Mouse (Mus musculus) heart, embryonic 15.5 days (tissue): ENCODE results near the gene Parp6. TPM values are rescaled to one million over a fixed set of nuclear protein-coding genes. Genes with fewer than 3 reads are reported as not detected.

Experiments
- ATAC-seq: fragments of 200-750 bp; cut with Nextera tagmentation; replicated peaks from 2 replicates; pipeline ENCODE4 v1.8.0; 2017; ENCODE audit warnings: low read depth, moderate TSS enrichment; ENCODE audit not compliant: insufficient number of reproducible peaks, insufficient read depth, low FRiP score
- H3K27ac ChIP-seq: fragments of 300-500 bp; sonication (generic); 2 replicates; pipeline ENCODE4 v1.5.1; 2015; ENCODE audit warnings: mild to moderate bottlenecking, inconsistent platforms
- H3K27me3 ChIP-seq: fragments of 300-500 bp; sonication (generic); 2 replicates; pipeline ENCODE4 v1.6.1; 2015; ENCODE audit warnings: inconsistent platforms
- H3K36me3 ChIP-seq: fragments of 300-500 bp; sonication (generic); 2 replicates; pipeline ENCODE4 v1.6.1; 2015; ENCODE audit warnings: mild to moderate bottlenecking, inconsistent platforms
- H3K4me1 ChIP-seq: fragments of 300-500 bp; sonication (generic); replicated peaks from 2 replicates; pipeline ENCODE4 v1.6.1; 2015; ENCODE audit warnings: inconsistent platforms
- H3K4me2 ChIP-seq: fragments of 300-500 bp; sonication (generic); 2 replicates; pipeline ENCODE4 v1.6.1; 2015; ENCODE audit warnings: inconsistent platforms, mild to moderate bottlenecking, moderate library complexity
- H3K4me3 ChIP-seq: fragments of 300-500 bp; sonication (generic); 2 replicates; pipeline ENCODE4 v1.5.1; 2015; ENCODE audit warnings: mild to moderate bottlenecking, inconsistent platforms
- H3K9ac ChIP-seq: fragments of 300-500 bp; sonication (generic); 2 replicates; pipeline ENCODE4 v1.6.1; 2015; ENCODE audit warnings: mild to moderate bottlenecking, inconsistent platforms
- H3K9me3 ChIP-seq: fragments of 300-500 bp; sonication (generic); replicated peaks from 2 replicates; pipeline ENCODE4 v1.6.1; 2016; ENCODE audit warnings: inconsistent platforms
- WGBS: fragments of 180-500 bp; shearing (Covaris S2); methylation state at CpG from one replicate; pipeline ENCODE4 v1.1.7; 2015; ENCODE audit warnings: mixed read lengths; 5-methylcytosine and 5-hydroxymethylcytosine counted together
- polyA plus RNA-seq: library from polyadenylated mRNA; unstranded; fragments of >200 nt; fragmentation: Nextera tagmentation; extraction: Ambion mirVana; gene quantifications from 2 replicates; pipeline ENCODE4 v1.2.1, GENCODE M21; 2015

Gene Parp6
- polyA plus RNA-seq, 1 experiment from 2014 or later = 14.0 TPM

- no peak for ATAC-seq
- Histone ChIP-seq H3K27me3 (peaks cover 42% of the 10 kb centered on the region), H3K36me3 (no peaks in the 10 kb centered on the region), H3K4me2 (no peak overlapping the region), H3K9ac (no peak overlapping the region), H3K9me3 (no peaks in the 10 kb centered on the region), H3K4me3 (no peak overlapping the region), H3K4me1 (no peaks in the 10 kb centered on the region), H3K27ac (no peak overlapping the region)
- WGBS = 48% methylated on average over 6 of the region's 6 CpGs
These were observed 11.1 kb upstream of the Parp6 start for GRCm38 (mm10) chr9:59605967-59606366.

GRCm38 (mm10) chr9:59610950-59611349, 6.1 kb upstream of the Parp6 start:
- WGBS = 82% methylated on average over 2 of the region's 2 CpGs
- no peaks in the 10 kb centered on the region for H3K27me3 ChIP-seq
- no peak for ATAC-seq

GRCm38 (mm10) chr9:59615797-59616196, 1.3 kb upstream of the Parp6 start:
- no peak overlapping the region for H3K4me2 ChIP-seq
- H3K27ac ChIP-seq = no peak overlapping the region
- H3K4me1 ChIP-seq = peaks cover 21% of the 10 kb centered on the region
- no peaks in the 10 kb centered on the region for H3K9me3 ChIP-seq
- no peak for ATAC-seq
- 83% methylated on average over 2 of the region's 2 CpGs for WGBS
- H3K9ac ChIP-seq = no peak overlapping the region
- no peak overlapping the region for H3K4me3 ChIP-seq
- H3K27me3 ChIP-seq = no peaks in the 10 kb centered on the region
- H3K36me3 ChIP-seq = no peaks in the 10 kb centered on the region

More at GRCm38 (mm10) chr9:59610950-59611349, 6.1 kb upstream of the Parp6 start:
- Histone ChIP-seq H3K4me3 (no peak overlapping the region), H3K36me3 (no peaks in the 10 kb centered on the region), H3K4me2 (no peak overlapping the region), H3K9me3 (no peaks in the 10 kb centered on the region), H3K9ac (no peak overlapping the region), H3K4me1 (no peaks in the 10 kb centered on the region), H3K27ac (no peak overlapping the region)

- no peaks in the 10 kb centered on the region for H3K27me3 ChIP-seq
- H3K4me3 ChIP-seq = peak overlapping the region; percentile 99
- H3K9me3 ChIP-seq = no peaks in the 10 kb centered on the region
- peaks cover 21% of the 10 kb centered on the region for H3K4me1 ChIP-seq
- H3K9ac ChIP-seq = peak overlapping the region; percentile 94
- WGBS = under 1% methylated on average over 43 of the region's 58 CpGs
- ATAC-seq = no peak
- peak overlapping the region; percentile 96 for H3K27ac ChIP-seq
- peak overlapping the region; percentile 67 for H3K4me2 ChIP-seq
- peaks cover 6% of the 10 kb centered on the region for H3K36me3 ChIP-seq
These were observed 356 bp downstream of the Parp6 start for GRCm38 (mm10) chr9:59617307-59617973.

- no peaks in the 10 kb centered on the region for H3K27me3 ChIP-seq
- no peak overlapping the region for H3K9ac ChIP-seq
- H3K27ac ChIP-seq = no peak overlapping the region
- no peak overlapping the region for H3K4me3 ChIP-seq
- H3K9me3 ChIP-seq = no peaks in the 10 kb centered on the region
- 84% methylated on average over 1 of the region's 1 CpGs for WGBS
- ATAC-seq = no peak
- no peaks in the 10 kb centered on the region for H3K4me1 ChIP-seq
- peaks cover 74% of the 10 kb centered on the region for H3K36me3 ChIP-seq
- H3K4me2 ChIP-seq = no peak overlapping the region
These were observed 21.3 kb downstream of the Parp6 start for GRCm38 (mm10) chr9:59638372-59638771.

- 84% methylated on average over 4 of the region's 4 CpGs for WGBS
These were observed 22.9 kb downstream of the Parp6 start for GRCm38 (mm10) chr9:59639936-59640335.

GRCm38 (mm10) chr9:59641320-59641719, 24.2 kb downstream of the Parp6 start:
- Histone ChIP-seq H3K9ac (no peak overlapping the region), H3K27me3 (no peaks in the 10 kb centered on the region), H3K36me3 (peaks cover 48% of the 10 kb centered on the region), H3K9me3 (no peaks in the 10 kb centered on the region), H3K4me1 (no peaks in the 10 kb centered on the region), H3K4me2 (no peak overlapping the region), H3K27ac (no peak overlapping the region), H3K4me3 (no peak overlapping the region)
- 85% methylated on average over 2 of the region's 2 CpGs for WGBS
- no peak for ATAC-seq

More at GRCm38 (mm10) chr9:59639936-59640335, 22.9 kb downstream of the Parp6 start:
- no peak overlapping the region for H3K4me3 ChIP-seq
- no peak overlapping the region for H3K9ac ChIP-seq
- H3K4me1 ChIP-seq = no peaks in the 10 kb centered on the region
- peaks cover 62% of the 10 kb centered on the region for H3K36me3 ChIP-seq
- no peaks in the 10 kb centered on the region for H3K9me3 ChIP-seq
- H3K27ac ChIP-seq = no peak overlapping the region
- no peak for ATAC-seq
- no peak overlapping the region for H3K4me2 ChIP-seq
- no peaks in the 10 kb centered on the region for H3K27me3 ChIP-seq

- peaks cover 31% of the 10 kb centered on the region for H3K36me3 ChIP-seq
- H3K4me3 ChIP-seq = no peak overlapping the region
- no peak overlapping the region for H3K27ac ChIP-seq
- H3K27me3 ChIP-seq = no peaks in the 10 kb centered on the region
- WGBS = 93% methylated on average over 4 of the region's 4 CpGs
- no peaks in the 10 kb centered on the region for H3K4me1 ChIP-seq
- H3K4me2 ChIP-seq = no peak overlapping the region
- ATAC-seq = no peak
- H3K9me3 ChIP-seq = no peaks in the 10 kb centered on the region
- H3K9ac ChIP-seq = no peak overlapping the region
These were observed 32.8 kb downstream of the Parp6 start for GRCm38 (mm10) chr9:59649911-59650310.

GRCm38 (mm10) chr9:59653371-59653770, 36.3 kb downstream of the Parp6 start:
- Histone ChIP-seq H3K27me3 (no peaks in the 10 kb centered on the region), H3K27ac (no peak overlapping the region; the same call in 1 of the 2 replicates), H3K4me1 (peaks cover 12% of the 10 kb centered on the region), H3K4me3 (no peak overlapping the region), H3K36me3 (peaks cover 27% of the 10 kb centered on the region), H3K9ac (no peak overlapping the region), H3K4me2 (no peak overlapping the region), H3K9me3 (no peaks in the 10 kb centered on the region)
- no peak for ATAC-seq
- 25% methylated on average over 3 of the region's 3 CpGs for WGBS

- Histone ChIP-seq H3K9me3 (no peaks in the 10 kb centered on the region), H3K36me3 (peaks cover 17% of the 10 kb centered on the region), H3K27ac (no peak overlapping the region), H3K4me2 (no peak overlapping the region), H3K4me1 (peaks cover 21% of the 10 kb centered on the region), H3K4me3 (no peak overlapping the region), H3K27me3 (no peaks in the 10 kb centered on the region), H3K9ac (no peak overlapping the region)
- 75% methylated on average over 2 of the region's 2 CpGs for WGBS
- ATAC-seq = no peak
These were observed 37.4 kb downstream of the Parp6 start for GRCm38 (mm10) chr9:59654450-59654983.

- ATAC-seq = peak; percentile 89
- Histone ChIP-seq H3K4me2 (peak within 1 kb of the TSS; percentile 65), H3K36me3 (peaks cover 3% of the 10 kb centered on the region), H3K27me3 (no peaks in the 10 kb centered on the region), H3K9me3 (no peaks in the 10 kb centered on the region), H3K9ac (peak within 1 kb of the TSS; percentile 90), H3K4me3 (peak within 1 kb of the TSS; percentile 91), H3K27ac (peak within 1 kb of the TSS; percentile 99), H3K4me1 (peaks cover 37% of the 10 kb centered on the region)
- under 1% methylated on average over 46 of the region's 46 CpGs for WGBS
These were observed 39.0 kb downstream of the Parp6 start, which contains the start of gene Pkm for GRCm38 (mm10) chr9:59655958-59656634. Gene Pkm, plus strand, starts transcription at chr9:59656368.
